Mouse (Mus musculus): Measurements from ENCODE around the gene Tnip1.

Gene Tnip1

DNA sequence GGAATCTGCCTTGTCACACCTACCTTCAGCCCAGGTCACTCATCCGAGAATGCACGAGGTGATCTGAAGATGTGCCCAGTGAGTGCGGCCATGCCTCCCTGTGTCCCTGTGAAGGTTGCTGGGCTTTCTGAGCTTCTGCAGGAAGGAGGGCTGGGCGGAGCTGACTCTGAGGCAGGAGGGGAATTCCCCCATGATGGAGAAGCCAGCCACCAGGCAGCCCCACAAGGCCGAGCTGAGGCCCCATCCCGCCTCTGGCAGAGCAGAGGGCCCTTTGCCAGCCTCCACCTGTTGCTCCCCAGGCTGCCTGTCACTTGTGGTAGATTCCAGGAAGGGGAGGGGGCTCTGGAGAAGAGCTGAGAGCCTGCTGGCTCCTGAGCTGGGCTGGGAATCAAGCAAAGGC lies at the start of gene Tnip1:
Tnip1 (minus strand) TSS at position 108 of the 400 bp plus-strand sequence.
- DNase-seq (ENCODE audit: low spot score in 2 of 2): no peak

DNA sequence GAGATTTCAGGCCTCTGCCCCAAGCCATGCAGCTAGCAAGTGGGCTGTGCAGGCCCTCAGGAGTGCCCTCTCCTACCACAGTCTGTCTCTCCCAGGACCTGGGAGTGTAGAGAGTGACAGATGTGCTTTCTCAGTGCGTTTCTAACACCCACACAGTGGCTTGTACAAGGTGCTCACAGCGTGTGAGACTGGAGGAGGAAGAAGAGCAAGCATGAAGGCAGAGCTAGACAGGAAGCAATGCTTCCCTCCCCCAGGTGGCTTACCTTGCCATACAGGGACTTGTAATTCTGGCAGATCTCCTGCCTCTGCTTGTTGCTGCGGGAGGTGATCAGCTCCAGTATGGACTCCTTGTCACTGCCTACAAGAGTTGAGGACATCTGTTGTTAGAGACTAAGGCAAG lies 48.7 kb upstream of the Tnip1 start:
- DNase-seq (ENCODE audit: low spot score in 2 of 2): peak in 1 of 2 experiments; percentile 25

DNA sequence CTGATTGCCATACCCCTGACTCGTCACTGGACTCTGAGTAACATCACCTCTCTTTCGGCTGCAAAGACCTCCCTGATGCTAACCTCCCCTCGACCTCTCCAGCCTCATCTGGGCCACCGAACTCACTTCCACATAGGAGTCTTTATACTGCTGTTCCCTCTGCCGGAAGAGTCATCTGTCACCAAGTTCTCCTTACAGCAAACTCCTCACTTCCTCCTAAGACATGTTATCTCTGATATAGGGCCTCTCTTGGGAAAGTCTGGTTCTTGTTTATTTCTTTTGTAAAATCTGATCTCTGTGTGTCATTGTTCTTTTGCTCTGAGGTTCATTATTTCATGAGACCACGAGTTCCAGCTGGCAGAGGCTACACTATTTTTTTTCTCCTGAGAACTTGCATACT lies 45.5 kb upstream of the Tnip1 start:
- DNase-seq (ENCODE audit: low spot score in 2 of 2): no peak

DNA sequence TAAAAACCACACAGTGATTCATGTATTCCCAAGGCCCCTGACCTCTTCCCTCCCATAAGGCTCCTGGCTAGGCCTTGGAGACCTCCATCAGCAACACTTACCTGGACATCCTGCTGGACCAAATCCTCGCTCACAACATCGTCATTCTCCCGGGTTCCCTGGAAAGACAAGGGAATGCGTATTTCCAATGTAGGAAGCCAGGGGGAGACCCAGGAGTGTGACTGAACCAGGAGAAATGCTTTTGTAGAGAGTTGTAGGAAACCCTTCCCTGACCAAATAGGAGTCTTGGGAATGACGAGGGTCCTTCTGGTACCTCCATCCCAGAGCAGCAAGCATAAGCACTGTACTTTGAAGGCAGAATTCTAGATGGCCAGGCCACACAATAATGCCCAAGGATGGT lies 43.0 kb upstream of the Tnip1 start:
- no peak for DNase-seq (ENCODE audit: low spot score in 2 of 2)

DNA sequence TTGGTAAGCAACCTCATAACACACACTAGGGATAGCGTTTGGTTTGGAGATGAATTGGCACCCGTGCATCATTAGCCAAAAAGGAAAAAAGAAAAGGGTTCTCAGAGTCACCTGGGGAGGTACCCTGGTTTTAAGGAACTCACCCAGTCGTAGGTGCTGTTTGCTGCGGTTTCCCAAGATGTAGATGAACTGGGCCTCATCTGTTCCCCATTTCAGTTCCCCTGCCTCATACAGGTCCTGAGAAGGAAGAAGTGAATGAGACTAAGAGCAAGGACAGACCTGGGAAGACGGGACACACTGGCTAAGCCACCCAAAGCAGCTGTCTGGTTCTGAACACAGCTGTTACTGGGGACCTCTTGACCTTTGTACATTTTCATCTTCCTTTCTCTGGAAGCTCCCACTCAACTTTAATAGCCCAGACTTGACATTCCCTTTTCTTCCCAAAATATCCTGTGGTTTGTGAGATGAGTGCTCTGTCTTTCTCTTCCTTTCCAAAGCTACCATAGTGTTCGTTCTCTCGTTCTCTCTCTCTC lies 42.3 kb upstream of the Tnip1 start:
- DNase-seq (ENCODE audit: low spot score in 2 of 2): no peak

DNA sequence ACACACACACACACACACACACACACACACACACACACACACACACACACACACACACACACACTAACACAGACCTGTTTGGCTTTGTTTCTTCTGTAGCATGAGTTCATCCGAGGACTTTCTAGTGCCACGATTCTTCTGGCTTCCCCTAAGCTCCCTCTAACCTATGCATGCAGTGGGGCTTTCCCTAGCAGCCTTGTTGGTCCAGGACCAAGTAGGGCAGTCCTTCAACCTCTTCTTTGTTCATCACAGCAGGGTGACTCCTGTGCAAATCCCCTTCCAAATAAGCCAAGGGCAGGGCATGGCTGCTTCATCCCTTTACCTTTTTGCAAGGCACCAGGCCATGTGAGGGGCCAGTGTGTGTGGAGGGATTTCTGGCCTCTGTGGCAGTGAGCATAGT lies 36.0 kb upstream of the Tnip1 start:
- no peak for DNase-seq (ENCODE audit: low spot score in 2 of 2)

DNA sequence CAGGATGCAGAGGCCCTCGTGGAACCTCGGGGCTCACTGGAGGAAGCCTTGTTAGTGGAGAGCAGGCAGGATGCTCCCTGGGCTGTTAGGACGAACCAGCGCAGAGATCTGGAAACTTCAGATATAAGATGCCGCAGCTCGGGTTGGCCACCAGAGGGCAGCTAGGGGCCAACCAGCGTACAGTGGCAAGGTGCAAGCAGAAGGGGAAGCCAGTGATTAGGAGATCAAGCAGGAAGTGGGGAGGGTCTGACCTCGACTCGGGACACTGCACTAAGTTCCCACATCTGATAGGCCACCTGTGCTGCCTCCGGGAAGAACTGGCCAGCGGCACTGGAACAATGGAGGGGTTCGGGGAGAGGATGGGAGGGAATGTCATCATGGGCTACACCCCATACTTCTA lies 35.6 kb upstream of the Tnip1 start:
- peak; percentile 47 to 50 for DNase-seq (ENCODE audit: low spot score in 2 of 2)

DNA sequence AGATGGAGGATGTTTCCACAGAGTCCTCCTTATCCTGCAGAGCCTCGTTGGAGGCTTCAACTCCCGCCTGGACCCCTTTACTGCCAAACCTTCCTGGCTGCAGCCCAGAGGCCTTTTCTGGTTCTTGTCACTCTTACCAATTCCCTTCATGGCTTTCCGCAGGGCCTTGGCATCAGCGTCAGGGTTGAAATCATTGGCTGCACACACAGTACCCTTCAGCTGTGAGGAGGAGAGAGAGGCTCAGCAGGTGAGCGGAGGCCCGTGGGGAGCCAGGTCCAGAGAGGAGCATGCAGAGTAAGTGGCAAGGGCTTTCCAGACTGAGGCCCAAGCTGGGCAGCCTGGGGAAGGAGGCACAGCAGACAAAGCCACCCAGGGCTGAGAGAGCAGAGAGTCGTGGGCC lies 33.5 kb upstream of the Tnip1 start:
- no peak for DNase-seq (ENCODE audit: low spot score in 2 of 2)

DNA sequence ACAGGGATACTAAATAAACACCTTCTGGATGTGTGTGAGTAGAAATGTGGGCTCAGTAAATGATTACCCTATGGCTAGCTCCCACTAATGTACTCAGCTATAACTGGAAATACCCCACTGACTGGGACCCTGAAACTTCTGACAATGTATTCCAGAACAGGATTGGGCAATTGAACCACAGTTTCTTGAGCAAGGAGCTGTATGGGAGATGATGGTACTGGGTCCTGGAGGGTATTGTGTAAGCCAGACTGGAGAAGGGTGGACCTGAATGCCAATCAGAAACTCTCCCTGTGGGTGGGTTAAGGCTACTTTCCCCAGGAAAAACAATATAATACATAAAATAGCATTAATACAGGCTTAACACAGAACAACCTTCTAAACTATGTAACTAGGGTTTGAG lies 27.2 kb upstream of the Tnip1 start:
- DNase-seq (ENCODE audit: low spot score in 2 of 2): no peak

DNA sequence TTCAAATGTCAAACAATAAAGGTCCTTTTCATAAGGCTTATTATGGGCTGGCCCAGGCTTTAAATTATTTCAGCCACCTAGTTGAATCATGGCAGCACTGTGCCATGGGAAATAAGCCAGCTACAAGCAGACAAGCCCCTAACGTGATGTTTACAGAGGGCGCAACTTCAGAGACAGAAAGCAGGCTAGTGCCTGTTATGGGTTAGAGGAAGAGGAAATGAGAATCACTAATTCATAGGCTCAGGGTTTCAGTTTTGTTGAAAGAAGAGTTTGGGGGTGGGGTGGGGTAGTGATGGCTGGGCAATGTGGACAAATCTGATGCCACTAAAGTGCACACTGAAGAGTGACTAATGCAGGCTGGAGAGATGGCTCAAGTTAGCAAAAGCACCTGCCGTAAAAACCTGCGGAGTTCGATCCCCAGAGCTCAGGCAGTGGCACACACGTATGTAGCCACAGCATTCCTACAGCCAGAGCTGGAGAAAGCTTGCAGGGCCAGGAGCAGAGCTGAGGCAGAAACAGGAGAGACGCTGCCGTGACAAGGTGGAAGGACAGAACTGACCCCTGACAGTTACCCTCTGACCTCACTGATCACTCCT lies 26.1 kb upstream of the Tnip1 start:
- no peak for DNase-seq (ENCODE audit: low spot score in 2 of 2)

DNA sequence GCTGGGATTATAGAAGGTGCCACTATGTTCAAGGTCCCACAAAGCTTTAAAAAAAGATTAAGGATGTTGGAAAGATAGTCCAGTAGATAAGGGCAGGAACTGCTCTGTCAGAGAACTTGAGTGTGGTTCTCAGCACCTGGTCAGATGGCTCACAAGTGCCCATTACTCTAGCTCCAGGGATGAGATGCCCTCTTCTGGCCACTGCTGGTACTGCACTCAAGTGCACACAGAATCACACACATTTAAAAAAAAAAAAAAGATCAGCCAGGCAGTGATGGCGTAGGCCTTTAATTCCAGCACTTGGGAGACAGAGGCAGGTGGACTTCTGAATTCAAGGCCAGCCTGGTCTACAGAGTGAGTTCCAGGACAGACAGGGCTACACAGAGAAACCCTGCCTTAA lies 25.3 kb upstream of the Tnip1 start:
- DNase-seq (ENCODE audit: low spot score in 2 of 2): no peak

DNA sequence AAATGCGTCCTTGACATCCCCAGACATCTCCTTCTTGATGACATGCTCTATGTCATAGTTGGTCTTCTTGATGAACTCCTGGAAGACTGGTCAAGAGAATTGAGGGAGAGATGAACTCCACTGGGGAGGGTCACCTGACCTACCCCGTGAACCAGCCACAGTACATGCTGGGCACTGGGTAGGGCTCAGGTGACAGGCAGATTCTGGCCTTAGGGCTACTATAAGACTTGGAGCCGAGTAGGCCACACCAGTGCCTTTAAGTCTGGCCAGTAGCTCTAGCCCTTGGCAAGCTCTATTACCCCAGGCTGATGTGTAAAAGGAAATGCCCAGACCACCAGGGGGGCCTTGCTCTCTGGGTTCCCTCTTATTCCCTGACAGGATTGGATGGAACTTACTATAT lies 22.4 kb upstream of the Tnip1 start:
- no peak for DNase-seq (ENCODE audit: low spot score in 2 of 2)

DNA sequence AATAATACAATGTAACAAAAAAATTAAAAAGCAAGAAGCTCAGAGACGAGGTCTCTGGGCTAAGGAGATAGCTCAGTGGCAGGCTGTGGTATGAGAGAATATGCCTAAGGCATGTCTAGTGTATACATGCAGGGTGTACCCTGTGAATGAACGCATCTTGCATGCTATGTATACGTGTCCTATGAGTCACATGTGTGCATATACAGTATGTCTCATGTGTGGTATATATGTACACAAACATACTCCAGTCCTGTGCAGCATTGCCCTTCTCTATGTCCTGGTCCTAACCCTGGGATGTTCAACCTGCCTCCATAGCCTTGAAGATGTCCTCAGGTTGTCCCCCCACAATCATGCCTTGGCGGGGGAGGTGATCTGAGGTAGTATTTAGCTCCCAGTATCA lies 21.9 kb upstream of the Tnip1 start:
- no peak for DNase-seq (ENCODE audit: low spot score in 2 of 2)

DNA sequence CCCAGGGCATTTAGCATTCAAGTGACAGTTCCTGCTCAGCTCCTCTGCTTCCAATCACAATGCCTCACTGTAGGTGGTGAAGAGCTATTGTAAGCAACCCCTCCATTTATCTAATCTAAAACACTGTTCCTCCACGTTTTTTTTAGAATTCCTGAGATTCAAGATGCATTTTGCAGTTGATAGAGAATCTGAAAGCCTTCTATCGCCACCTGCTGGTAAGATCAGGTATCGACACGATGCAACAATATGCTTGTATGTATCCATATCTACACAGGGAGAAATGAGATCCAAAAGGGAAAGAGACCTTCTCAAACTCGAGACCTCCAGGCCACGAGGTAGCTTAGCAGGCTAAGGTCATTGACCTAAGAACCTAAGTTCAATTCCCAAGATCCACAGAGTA lies 21.4 kb upstream of the Tnip1 start:
- peak; percentile 51 to 54 for DNase-seq (ENCODE audit: low spot score in 2 of 2)

DNA sequence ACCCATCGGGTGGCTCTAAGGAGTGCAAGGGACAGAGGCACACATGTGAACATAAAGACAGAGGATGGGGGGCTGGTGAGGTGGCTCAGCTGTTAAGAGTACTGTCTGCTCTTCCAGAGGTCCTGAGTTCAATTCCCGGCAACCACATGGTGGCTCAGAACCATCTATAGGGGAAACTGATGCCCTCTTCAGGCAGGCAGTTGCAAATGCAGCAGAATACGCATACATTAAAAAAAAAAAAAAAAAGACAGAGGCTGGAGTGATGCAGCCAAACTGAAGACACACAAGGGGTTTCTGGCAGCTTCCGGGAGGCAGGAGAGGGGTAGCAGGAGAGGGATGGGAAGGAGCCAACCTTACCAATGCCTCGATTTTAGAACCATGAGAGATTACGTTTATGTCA lies 19.8 kb upstream of the Tnip1 start:
- DNase-seq (ENCODE audit: low spot score in 2 of 2): no peak

DNA sequence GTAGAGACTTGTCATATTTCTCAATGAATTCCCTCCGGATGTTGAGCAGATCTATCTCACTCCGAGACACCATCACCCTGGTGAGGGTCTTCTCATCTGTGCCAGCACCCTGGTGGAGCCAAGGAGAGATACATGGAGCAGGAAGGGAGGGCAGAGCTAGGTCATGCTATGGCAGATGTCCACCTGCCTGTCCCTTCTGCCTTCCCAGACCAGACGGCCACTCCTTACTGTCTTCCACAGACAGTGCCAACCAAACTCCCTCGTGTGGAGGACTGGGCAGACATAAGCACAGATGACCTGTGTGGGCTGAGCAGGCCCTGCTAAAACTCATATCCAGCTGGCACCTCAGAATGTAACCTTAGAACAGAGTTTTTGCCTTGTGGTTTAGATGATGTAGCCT lies 18.9 kb upstream of the Tnip1 start:
- DNase-seq (ENCODE audit: low spot score in 2 of 2): no peak

DNA sequence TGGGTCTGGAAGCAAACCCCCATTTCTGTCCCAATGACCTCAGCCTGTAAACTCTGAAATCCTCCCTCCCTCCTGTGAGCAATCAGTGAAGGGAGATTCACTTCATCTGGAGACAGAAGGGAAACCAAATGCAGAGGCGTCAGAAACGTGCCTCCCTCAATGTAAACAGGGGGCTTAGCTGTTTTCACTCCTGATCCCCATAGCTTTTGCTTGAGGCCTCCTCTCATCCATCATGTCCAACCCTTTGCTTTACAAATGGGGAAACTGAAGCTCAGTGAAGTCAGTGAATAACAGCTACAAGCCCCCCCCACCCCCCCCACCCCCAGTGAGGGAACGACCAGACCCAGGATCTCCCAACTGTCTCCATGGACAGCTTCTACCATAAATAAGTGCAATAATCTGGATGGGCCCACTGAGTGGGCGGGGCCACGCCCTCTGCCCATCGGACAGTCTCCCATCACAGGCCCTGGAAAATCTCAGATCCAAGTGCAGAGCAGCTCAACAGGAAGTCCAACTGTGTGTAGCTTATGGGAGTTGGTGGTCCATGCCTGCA lies 14.7 kb upstream of the Tnip1 start:
- no peak for DNase-seq (ENCODE audit: low spot score in 2 of 2)

DNA sequence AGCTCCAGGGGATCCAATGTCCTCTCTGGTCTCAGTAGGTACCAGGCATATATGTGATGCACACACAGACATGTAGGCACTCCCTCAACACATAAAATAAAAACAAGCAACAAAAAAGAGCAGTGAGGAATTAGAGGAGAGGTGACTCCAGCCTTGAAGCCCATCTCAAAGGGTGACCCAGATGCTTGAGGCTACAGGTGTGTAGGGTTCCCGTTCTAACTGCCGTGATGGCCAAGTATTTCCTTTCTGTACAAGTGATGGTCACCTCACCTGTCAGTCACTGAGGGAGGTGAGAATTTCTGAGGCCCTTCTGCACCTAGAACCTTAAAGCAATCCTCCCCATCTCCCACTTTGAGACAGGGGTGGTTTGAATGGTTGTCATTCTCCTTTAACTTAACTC lies 13.6 kb upstream of the Tnip1 start:
- no peak for DNase-seq (ENCODE audit: low spot score in 2 of 2)

DNA sequence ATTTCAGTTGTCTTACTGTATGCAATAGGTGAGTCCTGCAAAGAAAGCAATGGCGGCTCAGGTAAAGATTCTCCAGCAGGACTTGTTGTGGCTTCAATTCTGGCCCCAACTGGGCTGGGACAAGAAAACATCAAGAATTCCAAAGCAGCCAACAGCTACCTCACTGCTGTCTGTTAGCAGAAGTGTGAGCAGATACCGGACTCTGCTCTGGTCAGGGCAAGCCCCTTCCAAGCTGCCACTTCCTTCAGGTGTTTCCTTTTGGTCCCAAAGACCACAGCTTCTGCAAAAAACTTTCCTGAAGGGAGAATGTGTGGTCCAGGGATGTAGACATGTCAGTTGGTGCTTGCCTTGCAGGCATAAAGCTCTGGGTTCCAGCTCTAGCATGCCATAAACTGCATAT lies 13.0 kb upstream of the Tnip1 start:
- DNase-seq (ENCODE audit: low spot score in 2 of 2): no peak

DNA sequence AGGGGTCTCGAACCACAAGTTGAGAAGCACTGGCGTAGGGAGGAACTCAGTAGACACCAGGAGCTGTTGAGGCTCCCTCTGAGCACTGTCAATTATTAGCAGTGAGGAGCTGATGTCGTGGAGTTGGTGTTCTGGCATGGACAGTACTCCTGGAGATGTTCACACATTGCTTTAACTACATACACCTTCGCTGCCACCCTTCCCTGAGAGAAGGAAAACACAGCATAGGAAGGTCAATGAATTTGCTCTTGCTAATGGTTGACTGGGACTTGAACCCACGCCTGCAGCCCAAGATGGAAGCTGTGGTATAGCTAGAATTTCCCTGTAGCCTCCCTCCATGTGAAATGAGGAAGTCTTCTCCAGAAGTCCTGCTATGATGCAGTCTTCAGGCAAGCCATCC lies 12.6 kb upstream of the Tnip1 start:
- no peak for DNase-seq (ENCODE audit: low spot score in 2 of 2)

DNA sequence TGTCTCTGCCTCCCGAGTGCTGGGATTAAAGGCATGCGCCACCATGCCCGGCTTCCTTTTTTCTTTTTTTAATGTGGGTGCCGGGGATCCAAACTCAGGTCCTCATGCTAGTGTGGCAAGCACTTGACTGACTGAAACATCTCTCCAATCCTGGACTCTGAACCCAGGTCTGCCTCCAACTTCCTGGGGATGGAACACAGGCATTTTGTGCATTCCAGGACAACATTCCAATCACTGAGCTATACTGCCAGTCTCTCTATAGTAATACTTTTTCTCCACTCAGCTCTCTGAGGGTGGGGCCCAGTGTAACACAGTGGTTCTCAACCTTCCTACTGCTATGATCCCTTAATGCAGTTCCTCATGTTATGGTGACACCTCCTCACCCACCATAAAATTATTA lies 11.9 kb upstream of the Tnip1 start:
- no peak for DNase-seq (ENCODE audit: low spot score in 2 of 2)

DNA sequence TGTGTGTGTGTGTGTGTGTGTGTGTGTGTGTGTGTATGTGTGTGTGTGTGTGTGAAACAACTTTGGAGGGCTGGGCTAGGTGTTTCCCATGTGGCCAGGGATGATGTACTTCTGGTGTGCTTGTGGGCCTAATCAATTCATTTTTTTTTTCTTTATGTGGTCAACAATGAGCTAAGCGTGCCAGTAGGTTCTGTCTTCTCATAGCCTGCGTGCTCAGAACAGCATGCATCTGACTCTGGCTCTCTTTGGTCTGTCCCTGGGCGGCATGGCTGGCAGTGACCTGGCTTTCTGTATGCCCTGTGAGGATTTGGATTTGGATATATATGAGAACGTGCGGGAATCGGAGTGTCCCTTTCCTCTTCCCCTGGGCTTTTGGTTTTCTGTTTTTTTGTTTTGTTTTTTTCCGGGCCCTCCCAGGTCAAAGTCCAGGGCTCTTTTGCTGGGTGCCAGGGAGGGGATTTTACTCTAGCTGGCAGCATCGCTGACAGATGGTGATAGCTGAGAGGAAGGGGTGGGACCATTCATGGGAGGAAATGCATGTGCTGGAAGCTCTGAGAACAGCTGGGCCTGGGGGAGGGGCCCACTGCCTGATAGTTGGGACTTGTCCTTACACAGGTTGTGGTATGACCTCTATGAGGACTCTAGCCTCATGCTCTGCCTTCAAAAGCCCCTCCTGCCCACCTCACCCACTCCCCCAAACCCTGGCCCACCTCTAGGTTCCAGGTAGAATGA lies 10.9 kb upstream of the Tnip1 start:
- no peak for DNase-seq (ENCODE audit: low spot score in 2 of 2)

DNA sequence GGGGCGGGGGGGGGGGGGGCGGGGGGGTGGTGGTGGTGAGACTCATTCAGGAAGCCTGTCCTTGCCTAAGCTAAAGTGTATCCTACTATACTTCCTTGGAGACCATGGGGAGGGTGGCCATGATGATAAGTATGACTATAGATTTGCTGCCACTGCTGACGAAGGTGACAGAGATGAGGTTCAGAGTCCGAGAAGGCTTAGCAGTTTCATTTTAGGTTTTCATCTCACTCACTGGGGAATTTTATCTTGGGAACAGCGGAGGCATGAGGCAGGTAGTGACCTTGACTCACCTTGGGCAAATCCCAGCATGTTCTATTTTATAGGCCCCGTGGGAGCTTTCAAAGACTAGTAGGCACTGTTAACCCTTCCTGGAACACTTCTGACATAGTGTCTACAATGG lies 10.1 kb upstream of the Tnip1 start:
- no peak for DNase-seq (ENCODE audit: low spot score in 2 of 2)
